Mouse (Mus musculus): Measurements from ENCODE around the gene Serinc3. TPM values are rescaled to one million over a fixed set of nuclear protein-coding genes. Genes with fewer than 3 reads are reported as not detected.
"Not testable (repeated sequence)": the region's sequence is repeated elsewhere in the genome, so short reads cannot be mapped to it uniquely, and the experiment has no call there.

The Serinc3 gene
- polyA plus RNA-seq (2015; fragmentation: Nextera tagmentation; extraction: Ambion mirVana): 37.5 and 38.7 TPM in 2 replicates

- Histone ChIP-seq H3K27me3 (no peaks in the 10 kb centered on the region), H3K9ac (peak within 1 kb of the TSS; percentile 97), H3K4me3 (peak within 1 kb of the TSS; percentile 93), H3K9me3 (no peaks in the 10 kb centered on the region), H3K36me3 (peaks cover 3% of the 10 kb centered on the region; the same call in 1 of the 2 replicates), H3K27ac (peak within 1 kb of the TSS; percentile 99), H3K4me1 (replicated peaks) (peaks cover 40% of the 10 kb centered on the region), H3K4me2 (peak within 1 kb of the TSS; percentile 68)
- under 1% methylated on average over 70 of the region's 74 CpGs for WGBS
- peak; percentile 97 for ATAC-seq (ENCODE audit: low FRiP score)
Observed at GRCm38 (mm10) chr2:163644575-163645385, at the start of gene Serinc3. Gene Serinc3 (minus strand): TSS chr2:163645131.

DNA sequence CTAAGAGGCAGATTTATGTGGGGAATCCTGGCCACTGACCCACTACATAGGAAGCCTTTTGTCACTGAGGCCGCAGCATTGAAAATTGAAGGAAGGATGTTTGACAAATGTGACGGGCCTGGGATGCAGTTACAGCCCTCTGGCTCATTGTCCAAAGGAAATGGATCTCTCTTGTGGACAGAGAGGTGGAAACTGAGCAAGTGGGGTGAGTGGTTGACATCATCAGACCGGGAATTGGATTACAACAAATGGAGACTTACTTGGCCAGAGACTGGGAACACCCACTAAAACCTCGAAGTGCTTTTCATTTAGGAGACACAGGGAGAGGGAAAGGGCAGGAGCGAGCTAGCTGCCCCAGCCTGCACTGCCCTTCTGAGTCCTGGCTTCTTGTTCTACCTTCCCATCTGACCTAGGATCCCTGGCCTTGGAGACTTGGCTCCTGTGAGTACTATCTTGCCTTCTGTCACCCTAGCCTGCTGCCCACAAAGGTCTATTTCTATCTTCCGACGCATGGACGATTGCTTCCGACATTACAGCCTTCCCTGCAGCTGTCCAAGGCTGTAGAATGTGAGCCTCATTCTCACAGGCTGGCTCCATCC lies 48.9 kb upstream of the Serinc3 start:
- Histone ChIP-seq H3K4me2 (no peak overlapping the region), H3K9ac (peak overlapping the region; percentile 13; the same call in 1 of the 2 replicates), H3K4me1 (replicated peaks) (peaks cover 49% of the 10 kb centered on the region), H3K4me3 (no peak overlapping the region), H3K27ac (peak overlapping the region; percentile 58; the same call in 1 of the 2 replicates), H3K27me3 (no peaks in the 10 kb centered on the region), H3K9me3 (no peaks in the 10 kb centered on the region), H3K36me3 (no peaks in the 10 kb centered on the region)
- 65% methylated on average over 9 of the region's 9 CpGs for WGBS
- ATAC-seq (ENCODE audit: low FRiP score): no peak

DNA sequence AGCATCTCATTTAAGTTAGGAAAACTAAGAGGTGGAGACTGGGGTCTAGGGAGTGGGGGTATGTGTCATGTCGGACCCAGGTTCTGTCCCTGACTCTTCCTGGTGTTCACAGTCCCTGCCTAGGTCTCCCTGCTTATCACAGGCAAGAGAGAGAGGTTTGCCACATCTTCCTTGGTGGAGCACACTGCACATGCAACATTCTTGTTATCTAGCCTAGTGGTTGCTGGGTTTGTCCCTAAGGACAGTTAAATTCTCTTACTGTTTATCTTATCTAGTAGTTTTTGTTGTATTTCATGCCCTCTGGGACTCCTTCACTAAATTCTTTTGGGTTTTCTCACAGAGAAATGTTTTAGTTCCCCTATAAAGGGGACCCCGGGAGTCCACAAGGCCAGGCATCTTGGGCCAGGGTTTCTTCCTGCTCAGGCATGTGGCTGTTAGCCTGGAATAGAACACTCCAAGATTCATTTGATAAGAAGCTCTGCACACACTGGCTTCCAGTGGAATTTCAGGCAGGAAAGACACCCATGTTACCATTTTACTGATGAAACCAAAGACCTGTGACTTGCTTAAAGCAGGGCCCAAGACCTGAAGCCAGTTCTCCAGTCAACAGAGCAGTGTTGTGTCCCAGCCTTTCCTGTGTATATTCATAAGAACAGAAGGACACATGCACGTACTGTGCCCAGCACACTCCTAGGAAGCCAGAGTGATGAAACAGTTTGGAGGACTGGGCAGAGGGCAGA lies 48.1 kb upstream of the Serinc3 start:
- WGBS: 81% methylated on average over 3 of the region's 3 CpGs
- H3K27ac ChIP-seq: peak overlapping the region; percentile 58; the same call in 1 of the 2 replicates
- no peaks in the 10 kb centered on the region for H3K36me3 ChIP-seq
- H3K9me3 ChIP-seq: no peaks in the 10 kb centered on the region
- H3K4me2 ChIP-seq: no peak overlapping the region
- H3K4me3 ChIP-seq: no peak overlapping the region
- H3K27me3 ChIP-seq: no peaks in the 10 kb centered on the region
- H3K4me1 ChIP-seq (replicated peaks): peaks cover 45% of the 10 kb centered on the region
- ATAC-seq (ENCODE audit: low FRiP score): no peak
- peak overlapping the region; percentile 13; the same call in 1 of the 2 replicates for H3K9ac ChIP-seq

GRCm38 (mm10) chr2:163691846-163692605 lies 47.1 kb upstream of the Serinc3 start:
- peaks cover 38% of the 10 kb centered on the region for H3K4me1 ChIP-seq (replicated peaks)
- no peak for ATAC-seq (ENCODE audit: low FRiP score)
- H3K4me2 ChIP-seq: no peak overlapping the region
- 93% methylated on average over 6 of the region's 6 CpGs for WGBS
- no peak overlapping the region for H3K4me3 ChIP-seq
- H3K27ac ChIP-seq: no peak overlapping the region
- no peak overlapping the region for H3K9ac ChIP-seq
- no peaks in the 10 kb centered on the region for H3K36me3 ChIP-seq
- no peaks in the 10 kb centered on the region for H3K27me3 ChIP-seq
- H3K9me3 ChIP-seq: no peaks in the 10 kb centered on the region

GRCm38 (mm10) chr2:163690409-163691304 lies 45.7 kb upstream of the Serinc3 start:
- Histone ChIP-seq H3K9ac (peak overlapping the region; percentile 49; the same call in 1 of the 2 replicates), H3K36me3 (no peaks in the 10 kb centered on the region), H3K27me3 (no peaks in the 10 kb centered on the region), H3K4me2 (no peak overlapping the region), H3K4me1 (replicated peaks) (peaks cover 38% of the 10 kb centered on the region), H3K27ac (peak overlapping the region; percentile 52; the same call in 1 of the 2 replicates), H3K4me3 (no peak overlapping the region), H3K9me3 (no peaks in the 10 kb centered on the region)
- WGBS: 60% methylated on average over 8 of the region's 8 CpGs
- peak; percentile 28; the same call in 1 of the 2 replicates for ATAC-seq (ENCODE audit: low FRiP score)

GRCm38 (mm10) chr2:163689771-163690170 lies 44.8 kb upstream of the Serinc3 start:
- H3K27me3 ChIP-seq: no peaks in the 10 kb centered on the region
- H3K36me3 ChIP-seq: no peaks in the 10 kb centered on the region
- H3K27ac ChIP-seq: 0 out of 2 replicates have a peak overlapping the region, but pooled peaks have one; percentile 19
- 87% methylated on average over 3 of the region's 3 CpGs for WGBS
- no peak overlapping the region for H3K4me2 ChIP-seq
- H3K4me3 ChIP-seq: no peak overlapping the region
- ATAC-seq (ENCODE audit: low FRiP score): no peak
- no peaks in the 10 kb centered on the region for H3K9me3 ChIP-seq
- H3K4me1 ChIP-seq (replicated peaks): peaks cover 43% of the 10 kb centered on the region
- peak overlapping the region; percentile 24; the same call in 1 of the 2 replicates for H3K9ac ChIP-seq

- not testable (repeated sequence) for ATAC-seq (ENCODE audit: low FRiP score); H3K4me2 ChIP-seq; H3K9ac ChIP-seq; H3K27ac ChIP-seq; H3K27me3 ChIP-seq; H3K9me3 ChIP-seq; H3K36me3 ChIP-seq; H3K4me3 ChIP-seq
- 90% methylated on average over 1 of the region's 1 CpGs for WGBS
- H3K4me1 ChIP-seq (replicated peaks): peaks cover 38% of the 10 kb centered on the region
Observed at GRCm38 (mm10) chr2:163688377-163688776, 43.4 kb upstream of the Serinc3 start.

GRCm38 (mm10) chr2:163686886-163687285 lies 42.0 kb upstream of the Serinc3 start:
- no peak overlapping the region for H3K9ac ChIP-seq

DNA sequence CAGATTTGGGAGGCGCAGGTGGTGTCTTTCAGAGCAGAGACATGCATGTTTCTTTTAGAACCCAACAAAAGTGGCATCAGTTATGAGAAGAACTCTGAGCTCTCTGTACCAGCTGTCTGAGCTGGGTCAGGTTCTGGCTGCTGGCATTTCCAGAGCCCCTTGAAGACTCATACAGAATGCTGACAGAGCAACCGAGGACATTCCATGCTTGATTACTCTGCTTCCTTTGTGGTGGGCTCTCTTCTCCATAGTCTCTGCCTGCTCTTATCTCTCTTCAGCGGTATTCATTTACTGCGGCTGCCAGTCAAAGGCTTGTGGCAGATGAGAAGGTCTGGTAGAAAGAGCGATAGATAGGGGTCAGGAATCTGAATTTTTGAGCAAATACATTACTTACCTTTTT lies 41.3 kb upstream of the Serinc3 start:
- WGBS: 85% methylated on average over 5 of the region's 5 CpGs
- peaks cover 31% of the 10 kb centered on the region for H3K4me1 ChIP-seq (replicated peaks)
- no peaks in the 10 kb centered on the region for H3K9me3 ChIP-seq
- peak overlapping the region; percentile 23; the same call in 1 of the 2 replicates for H3K27ac ChIP-seq
- H3K36me3 ChIP-seq: no peaks in the 10 kb centered on the region
- no peak overlapping the region for H3K9ac ChIP-seq
- H3K4me3 ChIP-seq: no peak overlapping the region
- H3K27me3 ChIP-seq: no peaks in the 10 kb centered on the region
- no peak for ATAC-seq (ENCODE audit: low FRiP score)
- H3K4me2 ChIP-seq: no peak overlapping the region

More at GRCm38 (mm10) chr2:163686886-163687285, 42.0 kb upstream of the Serinc3 start:
- H3K36me3 ChIP-seq: no peaks in the 10 kb centered on the region
- peaks cover 31% of the 10 kb centered on the region for H3K4me1 ChIP-seq (replicated peaks)
- H3K27ac ChIP-seq: no peak overlapping the region
- H3K4me3 ChIP-seq: no peak overlapping the region
- no peak for ATAC-seq (ENCODE audit: low FRiP score)
- no peaks in the 10 kb centered on the region for H3K9me3 ChIP-seq
- H3K27me3 ChIP-seq: no peaks in the 10 kb centered on the region
- 82% methylated on average over 3 of the region's 3 CpGs for WGBS
- no peak overlapping the region for H3K4me2 ChIP-seq

GRCm38 (mm10) chr2:163685761-163686200 lies 40.9 kb upstream of the Serinc3 start:
- Histone ChIP-seq H3K4me2 (no peak overlapping the region), H3K9me3 (no peaks in the 10 kb centered on the region), H3K4me1 (replicated peaks) (peaks cover 27% of the 10 kb centered on the region), H3K9ac (no peak overlapping the region), H3K27ac (peak overlapping the region; percentile 30; the same call in 1 of the 2 replicates), H3K27me3 (no peaks in the 10 kb centered on the region), H3K36me3 (no peaks in the 10 kb centered on the region), H3K4me3 (no peak overlapping the region)
- WGBS: 79% methylated on average over 6 of the region's 6 CpGs
- ATAC-seq (ENCODE audit: low FRiP score): no peak

- Histone ChIP-seq H3K4me1 (replicated peaks) (peaks cover 22% of the 10 kb centered on the region), H3K9ac (no peak overlapping the region), H3K9me3 (no peaks in the 10 kb centered on the region), H3K4me2 (no peak overlapping the region), H3K36me3 (no peaks in the 10 kb centered on the region), H3K4me3 (no peak overlapping the region), H3K27ac (peak overlapping the region; percentile 55; the same call in 1 of the 2 replicates), H3K27me3 (no peaks in the 10 kb centered on the region)
- 67% methylated on average over 4 of the region's 4 CpGs for WGBS
- no peak for ATAC-seq (ENCODE audit: low FRiP score)
Observed at GRCm38 (mm10) chr2:163685287-163685686, 40.4 kb upstream of the Serinc3 start.

All from hindbrain, embryonic 13.5 days (tissue).